Mouse (Mus musculus) kidney, adult 2 months (tissue): ENCODE measurements at regions not wholly inside any gene's neighbourhood (a gene's known extent, or its start where the extent isn't known, plus 50 kb on each side); places are given as distances from the start of the nearest gene placed in this dataset.

Source experiments
- CTCF ChIP-seq: fragments of 200-500 bp; conservative IDR thresholded peaks from 2 replicates; pipeline ENCODE4 v1.5.1; 2011; ENCODE audit warnings: low read depth, mild to moderate bottlenecking, control low read depth, low read length, moderate library complexity, mixed read lengths; ENCODE audit not compliant: insufficient read depth, insufficient read length
- POLR2A ChIP-seq: fragments of 200-500 bp; IDR thresholded peaks from one replicate; pipeline ENCODE4 v1.6.1; 2011; ENCODE audit warnings: low read depth, low read length, control low read depth

- TF ChIP-seq CTCF (no peak), POLR2A (no peak)
Observed at GRCm38 (mm10) chr5:46836810-46837209, 979.4 kb upstream of the Lcorl start.
